Mouse (Mus musculus): ENCODE results near the gene Otx2. TPM values are rescaled to one million over a fixed set of nuclear protein-coding genes. Genes with fewer than 3 reads are reported as not detected.

Gene Otx2
- polyA plus RNA-seq, 1 experiment from 2014 or later: 15.4 TPM

DNA sequence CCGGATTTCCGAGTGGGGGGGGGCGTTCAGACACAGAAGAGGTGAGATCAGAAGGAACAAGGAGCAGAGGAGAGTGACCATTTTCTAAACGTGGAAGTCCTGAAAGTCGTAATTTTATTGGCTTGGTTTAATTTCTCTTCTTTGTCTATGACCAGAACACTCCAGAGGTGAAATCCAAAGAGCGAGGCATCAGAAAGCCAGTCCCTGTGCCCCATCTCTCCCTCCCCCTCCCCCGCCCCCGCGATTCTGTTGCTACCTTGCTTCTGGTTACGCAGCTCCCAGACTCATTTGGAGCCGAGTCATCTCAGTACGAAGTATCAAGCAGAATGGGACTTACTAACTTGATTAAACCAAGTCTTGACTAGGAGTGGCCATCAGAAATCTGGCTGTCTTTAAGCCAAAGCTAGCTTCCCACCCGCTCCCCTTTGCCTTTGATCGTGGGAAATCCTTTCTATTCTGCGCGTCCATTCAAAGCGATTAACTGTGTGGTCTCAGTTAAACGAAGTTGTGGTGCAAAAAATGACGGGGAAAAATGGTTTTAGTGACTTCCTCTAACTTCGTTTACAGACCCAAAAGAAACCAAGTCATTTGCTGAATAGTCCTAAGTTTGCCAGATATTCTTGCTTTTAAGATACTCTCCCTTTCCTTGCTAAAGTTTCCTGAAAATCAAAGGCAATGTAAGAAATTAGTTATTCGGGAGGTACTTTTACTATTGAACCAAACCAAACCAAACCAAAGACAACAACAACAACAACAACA, 17.6 kb downstream of the Otx2 start:
- WGBS: 5% methylated on average over 21 of the region's 21 CpGs
- Histone ChIP-seq H3K36me3 (no peaks in the 10 kb centered on the region), H3K27ac (peak overlapping the region; percentile 12; the same call in 1 of the 2 replicates), H3K4me1 (replicated peaks) (peaks cover 21% of the 10 kb centered on the region), H3K9me3 (no peaks in the 10 kb centered on the region), H3K27me3 (ENCODE audit: insufficient read depth, poor library complexity, severe bottlenecking) (peaks cover 100% of the 10 kb centered on the region), H3K4me3 (peak overlapping the region; percentile 21; the same call in 1 of the 2 replicates)
- DNase-seq (ENCODE audit: low spot score): no peak

- peak; percentile 62 for DNase-seq (ENCODE audit: low spot score)
- peaks cover 21% of the 10 kb centered on the region for H3K4me1 ChIP-seq (replicated peaks)
- WGBS: 1% methylated on average over 33 of the region's 33 CpGs
- H3K36me3 ChIP-seq: no peaks in the 10 kb centered on the region
- peak overlapping the region; percentile 21; the same call in 1 of the 2 replicates for H3K4me3 ChIP-seq
- H3K27me3 ChIP-seq (ENCODE audit: insufficient read depth, poor library complexity, severe bottlenecking): peaks cover 100% of the 10 kb centered on the region
- peak overlapping the region; percentile 12; the same call in 1 of the 2 replicates for H3K27ac ChIP-seq
- no peaks in the 10 kb centered on the region for H3K9me3 ChIP-seq
These were observed 18.4 kb downstream of the Otx2 start for GRCm38 (mm10) chr14:48655073-48655791.

DNA sequence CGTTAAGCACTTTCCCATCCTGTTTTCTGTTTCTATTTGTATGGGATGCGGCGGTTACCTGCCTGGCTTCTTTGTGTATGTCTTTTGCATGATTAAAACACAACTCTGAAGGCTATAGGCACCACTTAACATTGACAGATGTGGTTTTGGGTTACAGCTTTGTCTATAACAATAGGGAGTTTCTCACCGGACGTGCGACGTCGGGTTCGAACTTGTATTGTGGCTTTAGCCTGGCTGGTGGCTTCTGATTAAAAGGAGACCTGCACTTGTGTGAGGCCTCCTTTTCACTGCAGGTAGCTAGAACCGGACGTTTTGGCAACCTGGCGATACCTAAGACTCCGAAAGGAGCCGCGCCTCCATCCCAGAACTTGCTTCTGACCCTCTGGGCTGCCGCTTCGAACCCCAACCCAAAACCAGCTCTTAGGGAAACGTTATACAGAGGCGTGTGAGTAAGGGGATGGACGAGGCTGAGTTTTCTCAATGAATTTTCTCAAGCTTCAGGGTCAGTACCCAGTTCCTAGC, 19.0 kb downstream of the Otx2 start:
- DNase-seq (ENCODE audit: low spot score): no peak
- Histone ChIP-seq H3K27me3 (ENCODE audit: insufficient read depth, poor library complexity, severe bottlenecking) (peaks cover 98% of the 10 kb centered on the region), H3K27ac (no peak overlapping the region), H3K4me3 (peak overlapping the region; percentile 21; the same call in 1 of the 2 replicates), H3K36me3 (no peaks in the 10 kb centered on the region), H3K4me1 (replicated peaks) (peaks cover 21% of the 10 kb centered on the region), H3K9me3 (no peaks in the 10 kb centered on the region)
- 3% methylated on average over 20 of the region's 20 CpGs for WGBS

DNA sequence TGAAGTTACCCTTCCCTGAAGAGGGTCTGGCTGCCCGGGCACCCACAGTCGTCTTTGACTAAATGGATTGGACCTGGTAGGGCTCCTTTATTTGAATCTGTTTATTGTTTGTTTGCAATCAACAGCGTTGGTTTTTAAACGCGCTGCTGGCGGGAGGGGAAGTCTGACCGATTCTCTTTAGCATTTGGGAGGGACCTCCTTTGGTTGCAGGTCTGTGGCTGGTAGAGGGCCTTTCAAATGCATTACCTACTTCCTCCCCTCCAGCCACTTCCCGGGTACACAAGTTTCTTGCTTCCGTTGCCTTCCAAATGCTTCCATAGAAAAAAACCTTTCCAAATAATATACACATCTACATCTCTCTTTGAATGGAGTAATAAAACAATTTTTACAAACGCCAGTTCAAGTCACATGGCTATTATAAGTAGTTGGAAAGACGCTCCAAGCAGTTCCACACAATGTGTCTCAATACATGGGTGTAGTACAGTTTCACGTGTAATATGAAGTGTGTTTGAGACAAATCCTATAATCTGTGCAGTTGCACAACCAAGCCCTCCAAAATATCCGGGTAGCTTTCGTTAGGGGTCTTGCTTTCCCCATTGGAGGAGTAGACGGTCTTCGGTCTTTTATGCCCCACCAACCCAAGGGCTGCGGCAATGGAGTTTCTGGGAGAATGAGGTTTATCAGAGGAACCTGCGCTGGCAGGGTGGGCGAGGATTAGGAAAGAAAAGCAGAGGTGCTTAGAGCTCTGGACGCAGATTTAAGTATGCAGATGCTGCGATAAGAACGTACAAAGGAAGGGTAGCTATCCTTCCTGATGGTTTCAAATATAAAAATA, 19.7 kb downstream of the Otx2 start:
- Histone ChIP-seq H3K27ac (no peak overlapping the region), H3K4me1 (replicated peaks) (peaks cover 21% of the 10 kb centered on the region), H3K9me3 (no peaks in the 10 kb centered on the region), H3K27me3 (ENCODE audit: insufficient read depth, poor library complexity, severe bottlenecking) (peaks cover 91% of the 10 kb centered on the region), H3K36me3 (no peaks in the 10 kb centered on the region), H3K4me3 (no peak overlapping the region)
- WGBS: 6% methylated on average over 22 of the region's 22 CpGs
- DNase-seq (ENCODE audit: low spot score): peak; percentile 35

DNA sequence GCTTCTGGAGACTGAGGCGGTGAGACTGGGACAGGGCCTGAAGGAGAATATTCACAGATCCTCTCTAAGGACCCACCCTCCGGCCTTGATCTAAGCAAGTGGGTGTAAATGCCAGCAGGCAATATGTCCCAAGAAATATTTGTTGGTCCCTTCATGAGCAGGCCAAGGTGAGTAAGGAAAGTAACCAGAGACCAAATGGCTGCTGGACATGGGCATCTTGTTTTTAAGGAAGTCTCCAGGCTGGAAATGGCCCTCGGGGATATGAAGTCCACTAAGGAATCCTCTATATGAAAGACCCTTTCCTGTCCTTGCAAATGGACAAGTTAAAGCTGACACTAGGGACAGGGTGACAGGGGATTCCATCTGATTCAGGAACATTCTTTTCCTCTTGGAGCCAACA, 20.5 kb downstream of the Otx2 start:
- H3K9me3 ChIP-seq: no peaks in the 10 kb centered on the region
- H3K27ac ChIP-seq: no peak overlapping the region
- H3K36me3 ChIP-seq: no peaks in the 10 kb centered on the region
- DNase-seq (ENCODE audit: low spot score): peak; percentile 19
- H3K27me3 ChIP-seq (ENCODE audit: insufficient read depth, poor library complexity, severe bottlenecking): peaks cover 83% of the 10 kb centered on the region
- H3K4me1 ChIP-seq (replicated peaks): peaks cover 21% of the 10 kb centered on the region
- H3K4me3 ChIP-seq: no peak overlapping the region
- WGBS: 64% methylated on average over 3 of the region's 3 CpGs

GRCm38 (mm10) chr14:48652256-48652655, 21.4 kb downstream of the Otx2 start:
- DNase-seq (ENCODE audit: low spot score): peak; percentile 46
- WGBS: 15% methylated on average over 12 of the region's 12 CpGs
- Histone ChIP-seq H3K9me3 (no peaks in the 10 kb centered on the region), H3K27ac (no peak overlapping the region), H3K36me3 (no peaks in the 10 kb centered on the region), H3K4me3 (peak overlapping the region; percentile 27), H3K27me3 (ENCODE audit: insufficient read depth, poor library complexity, severe bottlenecking) (peaks cover 74% of the 10 kb centered on the region), H3K4me1 (replicated peaks) (peaks cover 21% of the 10 kb centered on the region)

- no peaks in the 10 kb centered on the region for H3K9me3 ChIP-seq
- peaks cover 21% of the 10 kb centered on the region for H3K4me1 ChIP-seq (replicated peaks)
- WGBS: 3% methylated on average over 26 of the region's 26 CpGs
- H3K36me3 ChIP-seq: no peaks in the 10 kb centered on the region
- H3K4me3 ChIP-seq: peak overlapping the region; percentile 27
- peak; percentile 47 for DNase-seq (ENCODE audit: low spot score)
- no peak overlapping the region for H3K27ac ChIP-seq
- H3K27me3 ChIP-seq (ENCODE audit: insufficient read depth, poor library complexity, severe bottlenecking): peaks cover 68% of the 10 kb centered on the region
These were observed 22.0 kb downstream of the Otx2 start for GRCm38 (mm10) chr14:48651471-48652211.

DNA sequence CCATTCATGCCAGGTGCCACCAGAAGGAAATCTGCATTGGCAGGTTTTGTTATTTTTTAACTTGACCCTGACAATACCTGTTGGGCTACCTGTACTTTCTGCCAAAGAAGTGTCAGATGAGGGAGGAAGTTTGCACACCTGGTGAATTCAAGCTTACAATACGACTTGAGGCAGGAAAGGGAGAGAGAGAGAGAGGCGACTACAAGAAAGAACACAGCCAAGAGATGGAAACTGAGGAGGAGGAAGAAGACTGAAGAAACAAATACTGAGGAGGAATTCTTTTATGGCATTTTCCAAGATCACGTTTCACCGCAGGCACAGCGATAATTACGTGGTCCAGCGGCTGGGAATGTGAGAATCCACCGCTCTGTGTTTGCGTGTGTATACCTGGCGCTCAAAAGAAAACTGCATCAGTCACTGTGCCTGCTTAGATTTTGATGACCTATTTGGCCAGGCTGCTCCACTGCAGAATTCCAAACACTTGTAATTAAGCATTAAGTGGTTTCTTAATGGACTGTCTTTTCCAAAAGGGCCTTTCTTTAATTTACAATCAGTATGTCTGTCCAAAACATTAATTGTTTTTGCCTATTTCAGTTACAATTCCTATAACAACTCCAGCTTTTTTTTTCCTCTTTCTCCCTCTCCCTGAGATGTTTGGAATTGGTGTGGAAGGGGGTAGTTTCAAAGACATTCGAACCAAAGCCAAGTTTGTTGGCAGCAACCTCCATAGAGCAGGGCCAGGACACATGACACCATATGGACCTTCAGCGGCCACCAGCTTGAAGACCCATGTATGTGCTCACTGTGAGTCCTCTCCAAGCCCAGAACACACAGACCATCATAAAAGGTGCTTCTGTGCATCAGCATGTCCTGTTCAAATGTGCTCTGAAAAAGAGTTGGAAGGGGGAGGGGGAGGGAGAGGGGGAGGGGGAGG, 31.9 kb downstream of the Otx2 start:
- no peak overlapping the region for H3K4me3 ChIP-seq
- no peak for DNase-seq (ENCODE audit: low spot score)
- H3K4me1 ChIP-seq (replicated peaks): no peaks in the 10 kb centered on the region
- no peaks in the 10 kb centered on the region for H3K9me3 ChIP-seq
- H3K27ac ChIP-seq: no peak overlapping the region
- H3K27me3 ChIP-seq (ENCODE audit: insufficient read depth, poor library complexity, severe bottlenecking): no peaks in the 10 kb centered on the region
- 82% methylated on average over 12 of the region's 12 CpGs for WGBS
- no peaks in the 10 kb centered on the region for H3K36me3 ChIP-seq

GRCm38 (mm10) chr14:48633141-48633540, 40.5 kb downstream of the Otx2 start:
- Histone ChIP-seq H3K9me3 (no peaks in the 10 kb centered on the region), H3K4me3 (no peak overlapping the region), H3K27ac (no peak overlapping the region), H3K36me3 (no peaks in the 10 kb centered on the region), H3K4me1 (replicated peaks) (no peaks in the 10 kb centered on the region), H3K27me3 (ENCODE audit: insufficient read depth, poor library complexity, severe bottlenecking) (no peaks in the 10 kb centered on the region)
- WGBS: 90% methylated on average over 3 of the region's 3 CpGs
- no peak for DNase-seq (ENCODE audit: low spot score)

DNA sequence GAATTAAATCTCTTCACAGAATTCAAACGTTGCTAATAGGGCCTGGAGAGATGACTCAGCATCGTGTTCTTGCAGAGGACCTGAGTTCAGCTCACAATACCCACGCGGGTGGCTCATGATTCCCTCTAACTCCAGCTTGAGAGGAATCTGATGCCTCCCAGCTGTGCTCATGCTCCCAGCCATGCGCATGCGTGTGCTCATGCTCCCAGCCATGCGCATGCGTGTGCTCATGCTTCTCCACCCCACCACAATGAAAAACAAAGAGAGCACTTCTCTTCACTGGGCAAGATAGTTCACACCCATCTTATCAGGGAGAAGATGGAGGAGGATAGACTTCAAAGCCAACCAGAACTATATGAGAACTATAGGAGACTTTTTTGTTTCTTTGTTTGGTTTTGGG, 41.3 kb downstream of the Otx2 start:
- Histone ChIP-seq H3K36me3 (no peaks in the 10 kb centered on the region), H3K4me3 (no peak overlapping the region), H3K4me1 (replicated peaks) (no peaks in the 10 kb centered on the region), H3K27ac (no peak overlapping the region), H3K9me3 (no peaks in the 10 kb centered on the region), H3K27me3 (ENCODE audit: insufficient read depth, poor library complexity, severe bottlenecking) (no peaks in the 10 kb centered on the region)
- 88% methylated on average over 8 of the region's 8 CpGs for WGBS
- no peak for DNase-seq (ENCODE audit: low spot score)

DNA sequence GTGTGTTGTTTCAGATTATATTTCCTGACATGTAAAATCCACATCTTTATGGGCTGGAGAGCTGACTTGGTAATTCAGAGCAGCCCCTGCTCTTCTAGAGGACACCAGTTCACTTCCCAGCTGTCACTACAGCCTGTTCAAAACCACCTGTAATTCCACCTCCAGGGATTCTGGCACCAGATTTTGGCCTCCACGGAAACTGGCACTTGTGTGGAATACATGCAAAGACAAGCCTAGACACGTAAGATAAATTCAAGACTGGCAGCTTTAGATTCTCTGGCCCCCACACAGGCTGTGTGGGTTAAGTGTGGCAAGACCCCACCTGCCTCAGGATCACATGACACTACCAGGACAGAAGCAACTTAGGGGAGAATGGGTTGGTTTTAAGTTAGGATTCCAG, 42.1 kb downstream of the Otx2 start:
- WGBS: 88% methylated on average over 2 of the region's 2 CpGs
- Histone ChIP-seq H3K4me3 (no peak overlapping the region), H3K27ac (no peak overlapping the region), H3K36me3 (no peaks in the 10 kb centered on the region), H3K27me3 (ENCODE audit: insufficient read depth, poor library complexity, severe bottlenecking) (no peaks in the 10 kb centered on the region), H3K4me1 (replicated peaks) (no peaks in the 10 kb centered on the region), H3K9me3 (no peaks in the 10 kb centered on the region)
- DNase-seq (ENCODE audit: low spot score): no peak

All from hindbrain, embryonic 10.5 days (tissue).